14 mouse cellular contexts compared by ENCODE assay signal in the genomic region with DNA sequence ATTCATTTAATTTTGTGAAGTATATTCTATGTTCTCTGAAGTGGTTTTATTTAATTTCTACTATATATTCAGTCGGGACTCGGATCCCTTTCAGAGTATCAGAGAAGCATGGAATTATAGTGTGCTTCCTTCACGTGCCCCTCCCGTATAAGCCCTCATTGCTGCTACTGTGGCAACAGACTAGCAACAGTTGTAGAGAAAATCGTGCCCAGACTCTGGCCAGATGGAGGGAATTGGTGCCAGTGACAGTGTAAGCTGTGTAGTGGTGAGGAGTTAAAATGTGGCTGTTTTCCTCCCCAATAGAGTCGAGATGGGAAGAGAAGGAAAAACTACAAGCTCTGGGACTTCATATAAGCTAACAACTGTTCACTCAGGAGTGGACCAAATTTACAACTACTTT.
DNase-seq lines count a peak whose midpoint lies in the region; ATAC-seq and TF ChIP-seq lines count a peak whose summit lies in the region.
"Had no signal": no experiment of that assay in that cellular context is flagged by ENCODE, and none has a peak within 500 bp of the region (broad histone marks: within the 10 kb centered on the region; RNA-seq: fewer than 3 reads in every experiment).

No protein-coding gene starts in this region.

- no peak overlapping the region for H3K4me2 ChIP-seq in hindbrain, embryonic 15.5 days
- H3K4me2 ChIP-seq in hindbrain, embryonic 12.5 days (replicated peaks), result no peak overlapping the region
- H3K4me2 ChIP-seq in intestine, postnatal 0 days (replicated peaks; ENCODE audit: low read depth), result no peak overlapping the region
- H3K4me2 ChIP-seq: kidney, embryonic 15.5 days; midbrain, embryonic 12.5 days had no signal

- H3K27me3 ChIP-seq in hindbrain, embryonic 15.5 days, result no peaks in the 10 kb centered on the region
- H3K27me3 ChIP-seq in hindbrain, embryonic 12.5 days, result no peaks in the 10 kb centered on the region
- no peaks in the 10 kb centered on the region for H3K27me3 ChIP-seq in intestine, postnatal 0 days (replicated peaks; ENCODE audit: control insufficient read depth, insufficient read depth, low read length)
- H3K27me3 ChIP-seq: kidney, embryonic 15.5 days; midbrain, embryonic 12.5 days; Patski had no signal

- H3K36me3 ChIP-seq in hindbrain, embryonic 15.5 days, result no peaks in the 10 kb centered on the region
- no peaks in the 10 kb centered on the region for H3K36me3 ChIP-seq in hindbrain, embryonic 12.5 days
- H3K36me3 ChIP-seq in intestine, postnatal 0 days (ENCODE audit: control insufficient read depth, insufficient read depth), result no peaks in the 10 kb centered on the region
- H3K36me3 ChIP-seq: embryonic facial prominence, embryonic 10.5 days; kidney, embryonic 15.5 days; midbrain, embryonic 12.5 days had no signal

- WGBS in hindbrain, embryonic 15.5 days, result 58% methylated on average over 6 of the region's 6 CpGs
- WGBS in hindbrain, embryonic 12.5 days, result 74% methylated on average over 6 of the region's 6 CpGs
- 77% methylated on average over 6 of the region's 6 CpGs for WGBS in intestine, postnatal 0 days

- H3K4me3 ChIP-seq in hindbrain, embryonic 15.5 days, result no peak overlapping the region
- H3K4me3 ChIP-seq in hindbrain, embryonic 12.5 days, result no peak overlapping the region
- H3K4me3 ChIP-seq in intestine, postnatal 0 days (ENCODE audit: low read depth, low read length), result no peak overlapping the region
- H3K4me3 ChIP-seq: embryonic facial prominence, embryonic 10.5 days; kidney, embryonic 15.5 days; midbrain, embryonic 12.5 days had no signal

- no peak overlapping the region for H3K9ac ChIP-seq in hindbrain, embryonic 15.5 days
- H3K9ac ChIP-seq in hindbrain, embryonic 12.5 days, result no peak overlapping the region
- no peak overlapping the region for H3K9ac ChIP-seq in intestine, postnatal 0 days (ENCODE audit: low read depth, low read length)
- H3K9ac ChIP-seq: kidney, embryonic 15.5 days; liver, embryonic 14.5 days; midbrain, embryonic 12.5 days had no signal

- H3K9me3 ChIP-seq in hindbrain, embryonic 15.5 days, result no peaks in the 10 kb centered on the region
- H3K9me3 ChIP-seq in hindbrain, embryonic 12.5 days (replicated peaks), result no peaks in the 10 kb centered on the region
- H3K9me3 ChIP-seq in intestine, postnatal 0 days (ENCODE audit: control insufficient read depth), result no peaks in the 10 kb centered on the region
- H3K9me3 ChIP-seq: embryonic facial prominence, embryonic 10.5 days; kidney, embryonic 15.5 days; midbrain, embryonic 12.5 days had no signal

- DNase-seq in cerebellum, postnatal 25 days, result peak; percentile 60 to 75
- DNase-seq in layer of hippocampus, postnatal 10 days (ENCODE audit: low spot score in 2 of 2), result peak; percentile 69 to 71
- peak; percentile 20 for DNase-seq in right cerebral cortex, postnatal 25 days
- DNase-seq in Muller cell, postnatal 12 days (ENCODE audit: inconsistent ontology term), result no peak
- no peak for DNase-seq in adrenal gland, postnatal 36 days
- DNase-seq: adrenal gland, postnatal 25 days had no signal

- no peak for TF ChIP-seq CTCF in intestine, postnatal 0 days (IDR thresholded peaks at IDR 0.05; ENCODE audit: low read depth)

- H3K27ac ChIP-seq in hindbrain, embryonic 15.5 days (replicated peaks), result no peak overlapping the region
- no peak overlapping the region for H3K27ac ChIP-seq in hindbrain, embryonic 12.5 days
- no peak overlapping the region for H3K27ac ChIP-seq in intestine, postnatal 0 days (ENCODE audit: low read depth, low read length)
- H3K27ac ChIP-seq: embryonic facial prominence, embryonic 10.5 days; kidney, embryonic 15.5 days; liver, embryonic 14.5 days; midbrain, embryonic 12.5 days had no signal

- peak; percentile 75 for ATAC-seq in hindbrain, embryonic 15.5 days (ENCODE audit: low FRiP score, low read depth)
- ATAC-seq in hindbrain, embryonic 12.5 days (ENCODE audit: low FRiP score), result no peak
- no peak for ATAC-seq in intestine, postnatal 0 days
- ATAC-seq: Patski had no signal

- H3K4me1 ChIP-seq in hindbrain, embryonic 15.5 days (replicated peaks), result no peaks in the 10 kb centered on the region
- H3K4me1 ChIP-seq in hindbrain, embryonic 12.5 days, result no peaks in the 10 kb centered on the region
- H3K4me1 ChIP-seq in intestine, postnatal 0 days (replicated peaks; ENCODE audit: control insufficient read depth, insufficient read depth, low read length), result no peaks in the 10 kb centered on the region
- H3K4me1 ChIP-seq: embryonic facial prominence, embryonic 10.5 days; kidney, embryonic 15.5 days; midbrain, embryonic 12.5 days had no signal

Comparison
In these comparisons a context has a peak if more than half of its experiments do, and no peak if none do; other contexts are left out.
1. DNase-seq: peak in cerebellum, postnatal 25 days (2 of 2), layer of hippocampus, postnatal 10 days (2 of 2) and right cerebral cortex, postnatal 25 days (single experiment); none in Muller cell, postnatal 12 days (single experiment) and adrenal gland, postnatal 36 days (0 of 2).